Mouse (Mus musculus) gonadal fat pad, adult 2 months (tissue): ENCODE measurements around the gene Gab1. TPM values are rescaled to one million over a fixed set of nuclear protein-coding genes. Genes with fewer than 3 reads are reported as not detected.

Source experiments
- DNase-seq: peaks from one replicate; pipeline ENCODE4 v3.0.0-alpha.2; 2012; ENCODE audit warnings: low read depth
- polyA plus RNA-seq: library from polyadenylated mRNA; depleted of rRNA; stranded (reverse); fragments of >200 nt; gene quantifications from 2 replicates; pipeline ENCODE4 v1.2.3, GENCODE M21; 2012; rRNA removed

Gene Gab1
- polyA plus RNA-seq = 34.2 and 36.8 TPM in 2 replicates

DNA sequence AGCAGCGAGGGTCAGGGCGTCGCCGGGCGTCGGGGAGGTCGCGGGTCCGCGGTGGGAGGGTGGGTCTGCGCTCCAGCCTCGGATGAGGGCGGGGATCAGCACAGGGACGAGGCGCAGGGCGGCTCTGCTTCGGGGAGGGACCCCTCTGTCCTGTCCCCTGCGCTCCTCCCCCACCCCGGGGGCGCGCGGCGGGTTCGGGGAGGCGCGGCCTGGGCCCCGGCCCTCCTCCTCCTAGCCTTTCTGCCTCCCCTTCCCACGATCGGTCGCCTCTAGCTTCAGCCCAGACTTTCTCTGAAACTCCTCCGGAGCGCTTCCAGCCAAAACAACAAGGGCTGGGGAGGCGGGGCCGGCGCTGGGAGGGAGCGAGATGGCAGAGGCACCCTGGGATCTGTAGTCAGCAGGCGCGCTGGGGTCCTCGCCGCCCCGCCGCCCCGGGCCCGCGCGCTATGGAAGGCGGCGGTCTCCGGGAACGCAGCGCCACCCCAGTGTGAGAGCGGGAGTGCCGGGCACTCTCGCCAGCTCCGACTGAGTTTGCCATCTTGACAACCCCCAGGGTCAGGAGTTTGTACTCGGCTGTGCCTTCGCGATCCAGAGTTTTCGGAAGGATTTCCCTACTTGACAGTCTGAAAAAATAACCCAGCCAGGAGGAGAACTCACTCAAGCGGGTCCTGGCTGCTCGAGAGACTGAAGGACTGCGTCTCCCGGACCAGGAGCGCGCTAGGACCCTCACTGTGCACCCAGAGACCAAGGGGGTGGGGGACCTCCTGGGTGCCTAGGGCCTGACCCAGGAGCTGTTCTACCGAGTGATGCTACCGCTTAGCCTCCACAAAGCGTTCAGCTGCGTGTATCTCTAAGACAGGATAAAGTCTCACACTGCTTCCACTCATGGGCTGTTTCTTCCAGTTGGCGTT, at the start of gene Gab1:
TSS of gene Gab1 (minus strand) at position 324 of the 911 bp plus-strand sequence.
- no peak for DNase-seq

DNA sequence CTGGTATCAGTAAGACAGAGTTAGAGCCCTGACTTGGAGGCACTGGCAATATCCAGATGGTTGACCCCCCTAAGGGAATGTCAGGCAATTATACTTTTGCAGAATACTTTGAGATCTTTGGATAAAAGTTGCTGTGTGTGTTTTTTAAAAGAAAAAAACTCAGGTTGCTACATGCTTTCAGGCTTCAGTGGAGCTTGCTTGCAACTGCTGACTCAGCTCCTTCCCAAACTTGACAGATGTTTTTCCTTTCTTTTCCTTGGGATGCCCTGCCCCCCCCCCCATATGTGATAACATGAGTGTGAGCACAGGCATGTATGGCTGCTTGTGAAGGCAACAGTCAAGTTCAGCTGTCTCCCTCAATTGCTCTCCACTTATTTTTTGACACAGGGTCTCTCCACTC, 48.5 kb upstream of the Gab1 start:
- DNase-seq = no peak

DNA sequence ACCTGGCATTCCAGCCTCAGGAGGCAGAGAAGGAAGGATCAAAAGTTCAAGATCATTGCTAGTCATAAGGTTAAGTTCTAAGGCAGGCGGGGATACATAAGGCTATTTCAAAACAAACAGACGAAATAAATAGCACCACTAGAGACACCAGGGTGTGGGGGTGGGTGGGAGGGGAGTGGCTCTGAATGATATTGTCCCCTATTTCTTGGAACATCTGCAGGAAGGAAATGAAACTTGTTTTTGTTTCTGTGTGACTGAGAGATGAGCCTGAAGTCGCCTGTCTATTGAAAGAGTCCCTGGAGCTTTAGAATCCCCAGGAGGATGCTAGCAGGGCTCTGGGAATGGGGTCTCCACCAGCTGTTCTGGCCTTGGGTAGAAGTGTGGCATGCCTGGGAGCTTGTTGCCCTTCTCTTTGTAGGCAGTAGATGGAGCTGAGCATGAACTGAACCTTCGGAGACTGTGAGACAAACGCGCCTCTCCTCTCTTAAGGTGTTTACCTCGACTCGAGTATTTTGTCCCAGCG, 43.5 kb upstream of the Gab1 start:
- no peak for DNase-seq

DNA sequence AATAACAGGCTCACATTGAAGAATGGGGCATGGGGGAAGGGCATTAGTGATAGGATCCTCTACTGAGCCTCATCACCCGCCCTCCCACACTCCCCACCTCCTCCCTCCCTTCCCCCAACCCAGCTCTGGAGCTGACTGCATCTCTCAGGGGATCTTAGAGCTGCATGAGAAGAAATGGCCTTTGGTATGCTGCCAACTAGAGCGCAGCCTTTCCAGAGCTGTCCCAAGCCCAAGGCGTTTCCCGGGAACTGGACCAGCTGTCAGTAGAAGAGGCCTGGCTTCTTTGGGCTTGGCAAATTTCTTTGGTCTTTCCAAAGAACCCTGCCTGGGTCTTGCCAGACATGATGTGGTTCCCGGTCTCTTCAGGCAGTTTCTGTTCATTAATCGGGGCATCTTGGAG, 42.3 kb upstream of the Gab1 start:
- no peak for DNase-seq

DNA sequence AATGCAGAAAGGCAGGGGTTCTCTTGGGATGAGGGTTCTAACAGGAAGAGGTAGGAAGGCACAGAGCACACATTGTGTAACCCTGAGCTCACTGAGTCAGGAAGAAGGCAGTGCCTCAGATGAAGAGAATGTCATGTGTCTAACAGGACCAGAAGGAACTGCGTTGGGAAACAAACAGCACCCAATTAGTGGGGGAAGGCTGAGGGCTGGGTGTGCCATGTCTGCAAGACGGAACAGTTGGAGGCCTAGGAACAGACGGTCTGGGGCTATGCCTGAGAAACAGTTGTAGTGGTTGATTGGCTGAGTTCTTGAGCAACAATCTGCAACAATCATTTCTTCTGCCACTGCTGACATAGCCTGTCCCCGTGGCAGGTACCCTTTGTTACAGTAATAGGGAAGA, 38.8 kb upstream of the Gab1 start:
- no peak for DNase-seq

DNA sequence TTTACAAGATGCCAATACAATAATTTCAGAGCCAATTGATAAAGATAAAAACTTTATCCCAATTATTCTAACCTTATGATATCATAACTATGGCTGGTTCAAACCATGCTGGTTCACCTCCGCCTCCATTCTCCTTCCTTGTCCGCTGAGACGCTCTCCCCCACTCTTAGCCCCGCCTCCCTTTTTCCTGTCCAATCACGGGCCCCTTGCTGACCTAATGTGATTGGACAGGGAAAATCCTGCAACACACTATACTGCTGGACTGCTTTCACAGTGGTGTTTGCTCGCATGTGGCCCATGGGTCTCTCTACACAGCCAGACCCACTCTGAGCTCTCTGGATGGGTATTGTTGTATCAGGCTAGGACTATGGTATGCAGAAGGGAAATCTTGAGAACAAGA, 38.2 kb upstream of the Gab1 start:
- DNase-seq = no peak

DNA sequence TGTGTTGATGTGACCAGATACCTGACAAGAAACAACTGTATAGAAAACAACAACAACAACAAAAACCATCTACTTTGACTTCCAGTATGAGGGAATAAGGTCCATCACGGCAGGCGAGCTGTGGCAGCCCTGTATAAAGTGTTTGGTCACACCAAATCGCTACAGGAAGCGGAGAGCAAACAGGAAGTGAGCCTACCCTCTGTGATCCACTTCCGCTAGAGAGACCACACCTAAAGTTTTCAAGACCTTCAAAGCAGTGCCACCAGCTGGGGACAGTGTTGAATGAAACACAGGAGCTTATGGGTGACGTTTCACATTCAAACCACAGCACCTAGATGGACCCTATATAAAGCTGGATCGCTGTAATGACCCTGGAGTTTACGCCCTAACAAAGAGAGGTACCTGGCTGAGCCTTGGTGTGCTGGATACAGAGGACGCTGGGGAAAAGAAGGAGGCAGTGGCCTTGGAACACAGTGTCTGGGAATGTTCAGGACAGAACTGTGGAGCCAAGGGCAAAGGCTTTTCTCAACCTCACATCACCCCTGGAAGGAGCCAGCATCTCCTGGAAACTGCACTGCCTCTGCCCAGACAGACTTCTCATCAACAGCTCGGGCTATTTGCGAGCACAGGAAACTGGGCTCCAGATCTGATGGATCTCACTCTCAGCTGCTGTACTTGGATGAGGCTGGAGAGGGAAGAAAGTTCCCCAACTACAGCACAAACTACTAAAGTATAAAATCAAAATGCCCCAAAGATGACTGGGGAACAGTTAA, 36.3 kb upstream of the Gab1 start:
- DNase-seq = no peak

DNA sequence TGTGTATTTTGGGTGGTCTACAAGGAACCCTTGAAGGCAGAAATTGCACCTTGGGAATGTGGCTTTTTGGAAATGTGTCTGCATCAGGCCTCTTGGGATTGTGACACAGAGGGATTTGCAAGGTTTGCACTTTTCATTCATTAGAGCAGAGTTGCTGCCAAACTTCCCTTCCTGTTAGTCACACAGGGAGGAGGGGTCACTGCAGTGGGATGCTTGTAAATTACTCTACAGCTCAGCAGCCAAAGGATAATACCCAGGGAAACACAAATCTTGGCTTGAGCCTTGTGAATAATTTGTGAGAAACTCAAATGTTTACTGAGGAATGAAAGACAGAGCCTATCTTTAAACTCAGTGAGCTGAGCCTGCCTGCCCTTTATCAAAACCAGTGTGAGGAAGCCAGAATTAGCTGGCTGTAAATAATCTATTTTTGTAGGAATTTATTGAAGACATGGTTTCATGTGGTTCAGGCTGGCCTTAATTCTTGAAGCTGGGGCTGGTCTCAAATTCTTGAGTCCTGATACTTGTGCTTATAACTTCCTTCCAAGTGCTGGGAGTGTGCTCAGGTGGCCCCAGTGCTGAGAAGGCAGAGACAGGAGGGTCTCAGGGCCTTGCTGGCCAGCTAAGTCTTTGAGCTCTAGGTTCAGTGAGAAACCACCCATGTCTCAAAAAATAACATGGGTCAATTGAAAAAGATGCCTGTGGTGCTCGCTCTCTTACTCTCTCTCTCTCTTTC, 32.9 kb upstream of the Gab1 start:
- DNase-seq = no peak

DNA sequence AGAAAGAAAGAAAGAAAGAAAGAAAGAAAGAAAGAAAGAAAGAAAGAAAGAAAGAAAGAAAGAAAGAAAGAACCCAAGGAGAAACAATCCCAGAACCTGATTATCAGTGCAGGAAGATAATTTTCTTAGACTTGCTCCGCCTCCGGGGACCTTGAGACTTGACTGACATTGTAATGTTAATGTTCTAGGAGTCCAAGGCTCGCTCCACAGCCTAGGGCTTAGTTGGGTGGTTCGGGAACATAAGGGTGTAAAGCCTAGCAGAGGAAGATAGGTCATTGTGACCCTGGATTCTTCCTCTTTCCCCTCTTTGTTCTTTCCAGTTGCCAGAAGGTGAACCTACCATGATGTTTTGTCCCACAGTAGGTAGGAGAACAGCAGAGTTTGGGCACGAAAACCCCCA, 31.1 kb upstream of the Gab1 start:
- DNase-seq = no peak

DNA sequence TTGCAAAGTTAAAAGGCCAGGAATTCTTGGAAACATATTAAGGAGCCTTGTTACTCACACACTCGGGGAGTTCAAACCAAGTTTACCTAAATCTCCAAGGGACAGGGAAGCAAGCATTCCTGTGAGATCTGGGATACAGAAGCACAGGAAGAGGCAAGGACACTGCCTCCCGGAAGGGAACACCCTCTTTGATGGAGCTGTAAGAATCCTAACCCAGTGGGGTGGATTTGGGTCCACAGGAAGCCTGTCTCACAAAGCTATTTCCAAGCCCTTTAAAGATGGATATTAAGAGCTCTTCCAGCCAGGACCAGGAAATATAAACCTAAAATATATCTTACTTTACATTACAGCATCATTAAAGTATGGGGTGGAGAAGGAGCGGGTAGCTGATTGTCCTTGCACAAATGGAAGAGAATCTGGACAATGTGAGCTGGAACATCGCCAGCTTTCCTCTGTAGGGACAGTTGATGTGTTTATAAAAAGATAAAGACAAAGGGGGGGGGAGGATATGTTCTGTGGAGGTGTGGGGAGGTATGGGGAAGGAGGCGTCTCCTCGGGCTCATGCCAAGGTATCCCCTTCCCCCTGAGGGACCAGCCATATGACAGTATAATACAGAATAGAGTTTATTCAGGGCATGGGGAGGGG, 28.1 kb upstream of the Gab1 start:
- DNase-seq = no peak

DNA sequence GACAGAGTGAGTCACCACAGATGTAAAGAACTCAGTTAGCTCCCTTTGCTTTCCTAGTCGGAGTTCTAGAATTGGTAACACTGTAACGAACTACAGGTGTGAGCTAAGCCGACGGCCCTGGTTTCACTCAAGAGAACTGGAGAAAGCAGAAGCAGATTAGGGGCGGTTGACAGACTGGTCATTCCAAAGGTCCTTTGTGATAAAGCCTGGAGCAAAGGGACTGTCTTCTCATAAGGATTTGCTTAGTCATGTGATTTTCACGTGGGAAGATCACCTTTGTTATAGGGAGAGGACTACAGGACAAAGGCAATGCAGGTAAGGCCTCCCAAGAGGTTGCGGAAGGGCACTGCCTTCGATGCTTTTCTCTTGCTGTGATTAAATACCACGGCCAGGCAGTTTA, 22.0 kb upstream of the Gab1 start:
- no peak for DNase-seq

DNA sequence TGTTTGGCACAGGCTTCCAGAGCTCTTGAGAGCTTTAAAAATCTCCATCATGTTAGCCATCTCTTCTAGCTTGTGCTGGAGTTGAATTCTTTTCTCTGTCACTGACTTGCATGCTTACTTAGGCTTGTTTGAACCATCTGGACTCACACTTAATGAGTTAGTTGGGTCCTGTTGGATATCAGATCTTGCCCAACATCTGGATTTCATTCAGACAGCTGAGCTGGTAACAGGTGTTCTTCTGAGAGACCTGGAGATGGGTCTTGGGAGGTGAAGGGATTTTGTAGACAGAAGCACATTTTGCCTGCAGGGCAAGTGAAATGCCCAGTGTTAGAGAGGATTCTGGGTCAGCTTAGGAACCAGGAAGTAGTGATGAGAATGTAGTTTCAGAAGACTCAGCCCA, 19.0 kb upstream of the Gab1 start:
- DNase-seq = no peak

DNA sequence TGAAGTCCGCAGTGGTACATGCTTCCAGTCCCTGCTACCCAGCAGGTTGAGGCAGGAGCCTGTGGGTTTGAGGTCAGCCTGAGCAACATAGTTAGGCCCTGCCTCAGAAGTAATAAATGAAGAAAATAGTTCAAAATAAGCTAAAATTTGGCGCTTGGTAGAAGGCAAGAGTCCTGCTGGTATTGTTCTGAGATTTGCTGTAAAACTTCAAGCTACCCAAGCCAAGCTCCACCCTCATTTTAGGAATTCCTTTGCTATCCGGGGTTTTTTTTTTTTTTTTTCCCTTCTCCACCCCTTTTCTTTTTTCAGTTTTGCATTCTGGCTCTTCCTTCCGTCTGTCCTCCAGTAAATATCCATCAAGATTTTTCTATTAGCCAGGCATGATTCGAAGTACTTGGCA, 15.7 kb upstream of the Gab1 start:
- no peak for DNase-seq

DNA sequence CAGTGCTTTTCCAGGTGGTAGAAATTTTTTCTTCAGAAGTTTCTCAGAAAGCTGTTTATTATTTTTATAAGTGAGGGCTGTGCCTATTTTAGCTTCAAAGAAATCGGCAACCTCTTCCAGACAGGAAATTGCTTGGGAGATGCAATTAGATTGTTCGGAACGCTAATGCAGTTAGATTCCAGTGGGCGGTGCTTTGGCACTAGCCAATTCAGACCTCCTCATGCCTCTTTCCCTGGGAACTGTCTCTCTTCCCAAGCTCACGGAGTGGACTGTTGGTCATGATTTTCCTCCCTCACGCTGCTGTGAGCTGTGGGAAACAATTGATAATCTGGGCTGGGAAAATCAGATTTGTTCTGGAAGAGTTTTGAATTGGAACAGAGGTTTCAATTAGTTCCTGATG, 15.1 kb upstream of the Gab1 start:
- DNase-seq = no peak

DNA sequence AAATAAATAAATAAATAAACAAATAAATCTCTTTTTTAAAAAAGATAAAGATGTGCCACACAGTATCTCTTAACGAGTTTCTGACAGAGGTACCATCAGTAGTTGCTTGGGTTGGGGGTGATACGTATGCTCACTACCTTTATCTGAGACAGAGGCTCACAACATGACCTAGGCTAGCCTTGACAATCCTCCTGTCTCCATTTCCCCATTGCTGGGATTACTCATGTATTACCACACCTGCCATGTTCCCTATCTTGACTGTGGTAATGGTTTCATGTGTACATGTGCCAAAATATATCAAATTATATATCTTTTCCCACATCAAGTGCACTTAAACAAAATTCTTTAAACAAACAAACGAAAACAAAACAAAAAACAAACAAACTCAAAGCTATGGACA, 14.2 kb upstream of the Gab1 start:
- DNase-seq = no peak

DNA sequence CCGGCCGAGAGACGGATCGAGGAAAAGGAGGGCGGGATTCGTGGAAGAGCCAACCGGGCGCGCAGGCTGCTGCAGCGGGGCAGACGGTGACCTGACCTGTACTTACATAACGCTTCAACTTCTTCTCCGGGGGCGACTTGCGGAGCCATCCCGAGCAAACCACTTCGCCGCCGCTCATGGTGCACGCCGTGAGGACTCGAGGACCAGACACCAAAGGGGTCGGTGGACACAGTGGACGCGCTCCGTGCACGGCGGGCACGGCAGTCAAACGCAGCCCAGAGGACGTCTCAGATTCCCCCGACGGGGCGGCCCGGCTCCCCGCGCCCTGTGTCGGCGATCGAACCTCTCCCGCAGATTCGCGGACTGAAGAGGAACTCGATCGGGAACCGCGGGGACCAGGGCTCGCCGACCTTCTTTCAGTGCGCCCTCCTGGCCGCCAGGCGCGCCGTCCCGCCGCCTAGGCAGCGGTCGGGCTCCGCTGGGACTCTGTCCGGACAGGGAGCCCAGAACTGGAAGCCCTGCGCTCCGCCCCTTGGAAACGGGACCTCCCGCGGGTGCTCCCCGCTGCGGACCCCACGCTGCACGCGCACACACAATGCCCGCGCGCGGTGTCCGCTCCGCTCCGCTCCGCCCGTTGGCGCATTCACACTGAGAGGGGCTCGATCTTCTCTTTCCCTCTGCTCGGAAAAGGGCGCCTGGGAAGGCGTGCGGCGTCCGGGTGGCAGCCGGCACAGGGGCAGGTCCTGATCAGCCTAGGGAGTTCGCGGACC, 708 bp downstream of the Gab1 start:
- DNase-seq = no peak

DNA sequence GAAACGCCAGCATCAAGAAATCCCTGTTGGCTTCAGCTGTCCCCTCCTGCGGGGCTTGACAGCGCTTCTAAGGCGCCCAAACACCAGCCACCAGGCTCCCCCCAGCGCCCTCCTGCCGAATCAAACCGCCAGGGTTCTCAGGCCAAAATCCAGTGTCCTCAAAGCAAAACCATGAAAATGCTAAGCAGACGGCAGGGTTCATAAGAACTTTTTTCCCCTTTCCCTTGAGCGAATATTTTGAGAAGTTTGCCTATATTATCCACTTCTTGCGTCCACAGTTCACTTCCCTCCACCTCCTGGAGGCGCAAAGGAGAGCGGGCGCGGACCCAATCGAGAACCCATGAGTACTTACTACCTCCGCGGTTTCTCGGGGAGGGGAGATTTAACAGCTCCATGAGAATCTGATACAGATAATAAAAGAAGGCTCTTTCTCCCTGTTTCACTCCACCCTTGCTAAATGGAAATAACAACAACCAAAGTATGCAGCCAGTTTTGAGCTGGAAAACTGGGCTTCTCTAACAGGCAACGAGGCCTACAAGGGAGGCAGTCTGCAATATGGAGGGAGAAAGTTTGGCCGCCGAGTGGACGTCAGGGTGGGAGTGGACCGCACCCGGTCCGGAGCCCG, 1.4 kb downstream of the Gab1 start:
- no peak for DNase-seq

DNA sequence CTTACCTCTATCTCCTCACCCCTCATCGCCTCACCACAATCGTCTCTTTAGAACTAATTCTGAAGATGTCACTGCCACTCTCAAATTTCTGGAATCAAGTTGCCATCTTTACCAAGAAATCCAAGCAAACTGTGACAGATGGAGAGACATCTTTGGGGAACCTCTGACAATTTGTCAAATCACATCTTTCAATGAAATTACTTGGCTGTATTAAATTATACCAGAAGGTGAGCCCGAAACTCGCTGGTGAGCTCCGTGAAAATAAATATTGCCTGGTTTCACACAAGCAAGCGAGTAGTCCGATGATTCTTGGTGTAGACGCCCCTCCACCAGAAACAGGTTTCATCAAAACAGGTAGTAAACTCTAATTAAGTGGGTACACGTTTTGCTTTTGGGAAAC, 2.2 kb downstream of the Gab1 start:
- DNase-seq = no peak

DNA sequence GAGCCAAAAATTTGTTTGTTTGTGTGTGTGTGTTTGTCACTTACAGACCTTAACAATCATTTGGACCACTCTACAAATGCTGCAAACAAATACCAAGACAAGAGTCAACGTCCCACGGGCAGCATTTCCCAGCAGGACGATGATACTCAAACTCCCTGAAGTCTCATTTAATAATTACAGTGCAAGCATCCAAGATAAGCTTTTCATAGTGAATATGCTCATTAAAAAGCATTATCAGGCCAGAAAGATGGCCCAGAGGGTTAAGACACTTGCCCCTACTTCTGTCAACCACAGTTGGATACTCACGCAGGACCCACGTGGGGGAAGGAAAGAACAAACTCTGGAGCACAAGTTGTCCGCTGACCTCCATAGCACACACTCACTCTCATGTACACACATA, 4.8 kb downstream of the Gab1 start:
- DNase-seq = no peak

DNA sequence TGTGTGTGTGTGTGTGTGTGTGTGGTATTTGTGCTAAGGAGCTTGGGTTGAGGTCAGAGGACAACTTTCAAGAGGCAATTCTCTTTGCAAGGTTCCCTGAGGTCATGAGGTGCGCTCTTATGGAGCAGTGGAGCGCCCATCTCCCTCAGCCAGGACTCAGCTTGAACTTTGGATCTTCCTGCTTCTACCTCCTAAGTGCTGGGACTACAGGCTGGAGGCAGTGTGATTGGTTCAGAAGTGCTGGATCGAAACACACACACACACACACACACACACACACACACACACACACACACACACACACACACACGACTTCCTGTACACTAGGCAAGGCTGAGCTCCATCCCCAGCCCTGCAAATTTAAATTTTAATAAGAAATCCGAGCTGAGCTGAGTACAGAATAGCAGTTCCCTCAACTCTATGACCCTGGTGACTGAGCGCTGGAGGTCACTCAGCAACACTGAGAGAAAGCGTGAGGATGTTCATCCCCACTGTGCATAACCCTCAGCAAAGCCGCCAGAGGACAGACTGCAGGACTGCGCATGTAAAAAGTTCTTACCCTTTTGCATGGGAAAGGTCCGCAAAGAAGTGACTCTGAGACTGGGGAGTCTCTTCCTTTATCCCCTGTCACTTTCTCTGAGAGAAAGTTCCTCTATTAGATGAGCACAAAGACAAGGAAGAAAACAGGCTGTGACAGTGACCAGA, 6.4 kb downstream of the Gab1 start:
- DNase-seq = no peak
